ENCODE assay signal across 13 mouse cellular contexts in genomic region chr11:51917951-51918350, GRCm38 (mm10). TPM values are rescaled to one million over a fixed set of nuclear protein-coding genes. Genes with fewer than 3 reads are reported as not detected.
A peak's percentile ranks its signal among the peaks of the same experiment; 100 is the strongest.
DNase-seq lines count a peak whose midpoint lies in the region; ATAC-seq and TF ChIP-seq lines count a peak whose summit lies in the region.
"Had no signal": no experiment of that assay in that cellular context is flagged by ENCODE, and none has a peak within 500 bp of the region (broad histone marks: within the 10 kb centered on the region; RNA-seq: fewer than 3 reads in every experiment).

No protein-coding gene starts in this region.

- no peak overlapping the region for H3K4me2 ChIP-seq in kidney, postnatal 0 days (ENCODE audit: low read length)
- no peak overlapping the region for H3K4me2 ChIP-seq in neural tube, embryonic 15.5 days
- H3K4me2 ChIP-seq: embryonic facial prominence, embryonic 13.5 days; forebrain, embryonic 13.5 days had no signal

- H3K9me3 ChIP-seq in kidney, postnatal 0 days (replicated peaks; ENCODE audit: low read length) = no peaks in the 10 kb centered on the region
- H3K9me3 ChIP-seq in neural tube, embryonic 15.5 days (replicated peaks) = no peaks in the 10 kb centered on the region
- H3K9me3 ChIP-seq: embryonic facial prominence, embryonic 13.5 days; forebrain, embryonic 13.5 days had no signal

- no peak for TF ChIP-seq POLR2A in heart, adult 2 months (IDR thresholded peaks at IDR 0.05; ENCODE audit: insufficient read depth, low read depth, low read length)

- no peak overlapping the region for H3K9ac ChIP-seq in heart, adult 2 months (ENCODE audit: low read depth, low read length)
- H3K9ac ChIP-seq in kidney, postnatal 0 days (ENCODE audit: low read depth, low read length) = no peak overlapping the region
- H3K9ac ChIP-seq in neural tube, embryonic 15.5 days (replicated peaks) = no peak overlapping the region
- H3K9ac ChIP-seq: embryonic facial prominence, embryonic 13.5 days; forebrain, embryonic 13.5 days had no signal

- no peaks in the 10 kb centered on the region; the same call in 1 of the 2 replicates for H3K36me3 ChIP-seq in heart, adult 2 months (ENCODE audit: control insufficient read depth, insufficient read depth, low read length)
- no peaks in the 10 kb centered on the region for H3K36me3 ChIP-seq in kidney, postnatal 0 days (ENCODE audit: insufficient read depth, low read length)
- no peaks in the 10 kb centered on the region for H3K36me3 ChIP-seq in neural tube, embryonic 15.5 days
- H3K36me3 ChIP-seq: embryonic facial prominence, embryonic 13.5 days; limb, embryonic 10.5 days had no signal

- no peak; the same call in 1 of the 2 replicates for ATAC-seq in kidney, postnatal 0 days (replicated peaks; ENCODE audit: low FRiP score, low read depth)
- no peak for ATAC-seq in neural tube, embryonic 15.5 days (ENCODE audit: low FRiP score)
- ATAC-seq: forebrain, embryonic 13.5 days had no signal

- intact Hi-C loops in heart, adult 2 months (cut with DNase I) = loop anchor here (2.0 to 5.0 kb wide), 3 partner anchors 17 to 83 kb away; partner anchors contain the start of gene Ube2b

- no peak for DNase-seq in heart, adult 2 months
- no peak for DNase-seq in heart, adult 8-10 months (ENCODE audit: low spot score)
- DNase-seq in Muller cell, postnatal 12 days (ENCODE audit: inconsistent ontology term) = peak; percentile 88
- peak; percentile 46 for DNase-seq in kidney, postnatal 0 days (ENCODE audit: low spot score)
- DNase-seq in lung, postnatal 36 days = peak; percentile 71
- DNase-seq in layer of hippocampus, adult 9-11 months = no peak
- DNase-seq: cerebellum, postnatal 36 days; gastrocnemius, postnatal 25 days; thymus, postnatal 36 days had no signal

- peak overlapping the region; percentile 97 for H3K27ac ChIP-seq in heart, adult 2 months
- H3K27ac ChIP-seq in kidney, postnatal 0 days = peak overlapping the region; percentile 50
- no peak overlapping the region for H3K27ac ChIP-seq in neural tube, embryonic 15.5 days (replicated peaks)
- H3K27ac ChIP-seq: embryonic facial prominence, embryonic 13.5 days; forebrain, embryonic 13.5 days; limb, embryonic 10.5 days had no signal

- peaks cover 27% of the 10 kb centered on the region for H3K4me1 ChIP-seq in heart, adult 2 months (ENCODE audit: control insufficient read depth, insufficient read depth, low read length)
- peaks cover 7% of the 10 kb centered on the region for H3K4me1 ChIP-seq in kidney, postnatal 0 days (replicated peaks; ENCODE audit: insufficient read depth, low read length)
- H3K4me1 ChIP-seq in neural tube, embryonic 15.5 days = peaks cover 14% of the 10 kb centered on the region

- WGBS in heart, adult 2 months = 68% methylated on average over 2 of the region's 2 CpGs
- WGBS in kidney, postnatal 0 days = 37% methylated on average over 2 of the region's 2 CpGs
- 89% methylated on average over 2 of the region's 2 CpGs for WGBS in neural tube, embryonic 15.5 days

- H3K79me2 ChIP-seq in heart, adult 2 months (replicated peaks; ENCODE audit: control insufficient read depth, insufficient read depth, low read length) = no peaks in the 10 kb centered on the region

- no peak for TF ChIP-seq EP300 in heart, adult 2 months (IDR thresholded peaks at IDR 0.05; ENCODE audit: insufficient read depth, low read depth, low read length)

- no peaks in the 10 kb centered on the region for H3K27me3 ChIP-seq in heart, adult 2 months (ENCODE audit: control insufficient read depth, insufficient read depth, low read length)
- H3K27me3 ChIP-seq in kidney, postnatal 0 days (ENCODE audit: insufficient read depth, low read length) = no peaks in the 10 kb centered on the region
- H3K27me3 ChIP-seq in neural tube, embryonic 15.5 days (replicated peaks) = 0 out of 2 replicates have a peak, but pooled peaks cover 2% of the 10 kb centered on the region
- H3K27me3 ChIP-seq: embryonic facial prominence, embryonic 13.5 days; forebrain, embryonic 13.5 days had no signal

- no peak overlapping the region for H3K4me3 ChIP-seq in heart, adult 2 months
- no peak overlapping the region for H3K4me3 ChIP-seq in kidney, postnatal 0 days (replicated peaks; ENCODE audit: low read depth, low read length)
- H3K4me3 ChIP-seq in neural tube, embryonic 15.5 days (replicated peaks) = no peak overlapping the region
- H3K4me3 ChIP-seq: embryonic facial prominence, embryonic 13.5 days; forebrain, embryonic 13.5 days; limb, embryonic 10.5 days had no signal

- TF ChIP-seq CTCF in heart, adult 2 months (IDR thresholded peaks at IDR 0.05) = no peak
- TF ChIP-seq CTCF in kidney, postnatal 0 days (IDR thresholded peaks at IDR 0.05; ENCODE audit: low read depth) = no peak

RNA-seq across cellular contexts. Expression of gene Cdkn2aipnl, which starts 49.5 kb away (rescaled TPM):
- total RNA-seq in heart, adult 2 months (2021) = 10 to 100 TPM; 10.2 to 10.8 TPM
- polyA plus RNA-seq in heart, adult 2 months (2012; rRNA removed) = 8.4 and 14.1 TPM in 2 replicates
- total RNA-seq in heart, adult 8-10 months (2022) = 10 to 100 TPM in 3 of 4 experiments, 1 to 10 TPM in 1; 9.1 to 11.6 (median 10.4) TPM
- polyA plus RNA-seq in kidney, postnatal 0 days (2015; fragmentation: Nextera tagmentation; extraction: Ambion mirVana) = 70.8 and 71.7 TPM in 2 replicates
- polyA plus RNA-seq in neural tube, embryonic 15.5 days (2015; fragmentation: Nextera tagmentation; extraction: Ambion mirVana) = 124 and 129 TPM in 2 replicates

Comparison
In these comparisons a context has a peak if more than half of its experiments do, and no peak if none do; other contexts are left out.
1. DNase-seq: peak in Muller cell, postnatal 12 days (single experiment), kidney, postnatal 0 days (single experiment) and lung, postnatal 36 days (single experiment); none in heart, adult 2 months (0 of 2), heart, adult 8-10 months (single experiment) and layer of hippocampus, adult 9-11 months (single experiment).